Mouse (Mus musculus) small intestine, adult 2 months (tissue): Measurements from ENCODE around the gene Ap4b1. TPM values are rescaled to one million over a fixed set of nuclear protein-coding genes. Genes with fewer than 3 reads are reported as not detected.
"Not testable (repeated sequence)": the region's sequence is repeated elsewhere in the genome, so short reads cannot be mapped to it uniquely, and the experiment has no call there.

Experiments
- H3K27ac ChIP-seq: fragments of 200-500 bp; 2 replicates; pipeline ENCODE4 v1.5.1; 2012; ENCODE audit warnings: low read depth, low read length, control low read depth, inconsistent platforms; ENCODE audit not compliant: insufficient read depth
- H3K27me3 ChIP-seq: fragments of 200-500 bp; 2 replicates; pipeline ENCODE4 v1.6.1; 2012; ENCODE audit warnings: mild to moderate bottlenecking, moderate library complexity, low read length, inconsistent platforms; ENCODE audit not compliant: control insufficient read depth, insufficient read depth
- H3K36me3 ChIP-seq: fragments of 200-500 bp; 2 replicates; pipeline ENCODE4 v1.6.1; 2012; ENCODE audit warnings: mild to moderate bottlenecking, low read length, control low read depth, inconsistent platforms; ENCODE audit not compliant: control insufficient read depth, insufficient read depth
- H3K4me1 ChIP-seq: fragments of 200-500 bp; 2 replicates; pipeline ENCODE4 v1.6.1; 2012; ENCODE audit warnings: low read length, inconsistent platforms, mixed read lengths; ENCODE audit not compliant: control insufficient read depth, insufficient read depth, insufficient read length
- H3K4me3 ChIP-seq: fragments of 200-500 bp; 2 replicates; pipeline ENCODE4 v1.5.1; 2012; ENCODE audit warnings: low read depth, mild to moderate bottlenecking, control low read depth, inconsistent platforms, low read length, moderate library complexity
- CTCF ChIP-seq: fragments of 200-500 bp; IDR thresholded peaks from 2 replicates; pipeline ENCODE4 v1.5.1; 2012; ENCODE audit warnings: low read depth, mild to moderate bottlenecking, control low read depth, inconsistent platforms, low read length, moderate library complexity, mixed read lengths; ENCODE audit not compliant: insufficient replicate concordance, insufficient read length; ENCODE audit errors: extremely low read depth
- POLR2A ChIP-seq: fragments of 200-500 bp; IDR thresholded peaks from 2 replicates; pipeline ENCODE4 v1.6.1; 2012; ENCODE audit warnings: low read depth, mild to moderate bottlenecking, control low read depth, inconsistent platforms, low read length, moderate library complexity
- WGBS: fragments of 180-500 bp; shearing (Covaris S2); methylation state at CpG from one replicate; pipeline ENCODE4 v1.1.7; 2018; 5-methylcytosine and 5-hydroxymethylcytosine counted together
- polyA plus RNA-seq: library from polyadenylated mRNA; depleted of rRNA; stranded (reverse); fragments of >200 nt; gene quantifications from 2 replicates; pipeline ENCODE4 v1.2.3, GENCODE M21; 2012

Gene Ap4b1
- polyA plus RNA-seq, 1 experiment: 9.4 TPM

DNA sequence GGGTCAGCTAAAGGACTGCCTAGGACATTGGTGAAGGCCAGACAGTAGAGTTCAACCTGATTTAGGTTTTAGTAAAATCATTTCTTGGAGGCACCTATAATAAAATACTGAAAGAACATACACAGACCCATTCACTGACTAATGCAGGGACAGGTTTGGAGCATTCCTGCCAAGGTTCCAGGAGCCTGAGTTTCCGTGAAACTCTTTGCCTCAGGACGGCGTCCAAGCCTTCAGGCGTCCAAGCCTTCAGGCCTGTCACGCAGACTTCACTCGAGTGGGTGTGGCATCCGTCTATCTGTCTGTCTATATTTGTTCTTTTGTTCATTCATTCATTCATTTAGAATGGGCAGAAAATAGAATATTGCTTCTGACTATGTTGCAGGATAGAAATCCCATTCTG, 21.8 kb downstream of the Ap4b1 start:
- TF ChIP-seq CTCF (no peak), POLR2A (no peak)
- Histone ChIP-seq H3K4me3 (no peak overlapping the region), H3K27ac (no peak overlapping the region), H3K27me3 (no peaks in the 10 kb centered on the region), H3K36me3 (no peaks in the 10 kb centered on the region; the same call in 1 of the 2 replicates), H3K4me1 (peaks cover 6% of the 10 kb centered on the region; the same call in 1 of the 2 replicates)
- 81% methylated on average over 7 of the region's 7 CpGs for WGBS

DNA sequence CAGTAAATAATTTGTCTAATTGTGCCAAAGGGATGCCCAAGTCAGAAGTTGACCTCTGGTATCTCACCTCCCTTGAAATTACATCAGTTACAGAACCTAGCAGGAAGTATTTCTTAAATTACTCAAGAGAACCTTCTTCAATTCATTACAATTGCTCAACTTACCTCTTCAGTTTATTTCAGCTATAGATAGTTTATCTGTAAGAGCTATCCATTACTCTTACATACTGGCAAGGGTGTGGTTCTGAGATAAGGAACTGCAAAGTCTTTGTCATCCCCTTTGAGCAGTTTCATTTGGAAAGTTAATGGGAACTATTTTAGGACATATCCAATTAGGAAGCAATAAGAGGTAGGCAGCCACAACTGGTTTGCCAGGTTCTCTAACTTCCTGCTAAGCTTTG, 23.1 kb downstream of the Ap4b1 start, which contains the start of gene Bcl2l15:
Bcl2l15 (plus strand) TSS at position 176 of the 400 bp plus-strand sequence.
- H3K36me3 ChIP-seq: no peaks in the 10 kb centered on the region; the same call in 1 of the 2 replicates
- peaks cover 9% of the 10 kb centered on the region; the same call in 1 of the 2 replicates for H3K4me1 ChIP-seq
- H3K4me3 ChIP-seq: peak within 1 kb of the TSS; percentile 4; the same call in 1 of the 2 replicates
- TF ChIP-seq CTCF: no peak
- no peak for TF ChIP-seq POLR2A
- H3K27me3 ChIP-seq: no peaks in the 10 kb centered on the region
- peak within 1 kb of the TSS; percentile 76 for H3K27ac ChIP-seq

DNA sequence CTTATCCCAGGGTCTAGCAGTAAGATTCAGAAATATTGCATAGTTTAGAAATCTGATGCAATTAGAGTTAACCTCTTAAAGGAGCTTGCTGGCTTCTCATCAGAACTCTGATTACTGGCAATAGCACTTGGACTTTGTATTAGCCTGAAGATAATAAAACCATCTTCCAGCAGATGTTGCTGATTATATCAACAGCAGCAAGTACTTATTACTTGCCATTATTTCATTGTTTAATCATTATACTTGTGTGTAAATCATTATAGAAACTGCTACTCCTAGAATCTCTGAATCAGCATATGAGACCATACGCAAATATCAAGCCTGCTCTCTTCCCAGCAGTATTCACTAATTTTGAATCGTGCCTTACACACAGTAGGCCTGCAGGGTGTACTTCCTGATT, 24.7 kb downstream of the Ap4b1 start:
- peaks cover 3% of the 10 kb centered on the region; the same call in 1 of the 2 replicates for H3K36me3 ChIP-seq
- peaks cover 9% of the 10 kb centered on the region; the same call in 1 of the 2 replicates for H3K4me1 ChIP-seq
- no peak overlapping the region for H3K4me3 ChIP-seq
- no peak overlapping the region for H3K27ac ChIP-seq
- H3K27me3 ChIP-seq: no peaks in the 10 kb centered on the region
- WGBS: 26% methylated on average over 2 of the region's 2 CpGs
- no peak for TF ChIP-seq CTCF
- TF ChIP-seq POLR2A: no peak

DNA sequence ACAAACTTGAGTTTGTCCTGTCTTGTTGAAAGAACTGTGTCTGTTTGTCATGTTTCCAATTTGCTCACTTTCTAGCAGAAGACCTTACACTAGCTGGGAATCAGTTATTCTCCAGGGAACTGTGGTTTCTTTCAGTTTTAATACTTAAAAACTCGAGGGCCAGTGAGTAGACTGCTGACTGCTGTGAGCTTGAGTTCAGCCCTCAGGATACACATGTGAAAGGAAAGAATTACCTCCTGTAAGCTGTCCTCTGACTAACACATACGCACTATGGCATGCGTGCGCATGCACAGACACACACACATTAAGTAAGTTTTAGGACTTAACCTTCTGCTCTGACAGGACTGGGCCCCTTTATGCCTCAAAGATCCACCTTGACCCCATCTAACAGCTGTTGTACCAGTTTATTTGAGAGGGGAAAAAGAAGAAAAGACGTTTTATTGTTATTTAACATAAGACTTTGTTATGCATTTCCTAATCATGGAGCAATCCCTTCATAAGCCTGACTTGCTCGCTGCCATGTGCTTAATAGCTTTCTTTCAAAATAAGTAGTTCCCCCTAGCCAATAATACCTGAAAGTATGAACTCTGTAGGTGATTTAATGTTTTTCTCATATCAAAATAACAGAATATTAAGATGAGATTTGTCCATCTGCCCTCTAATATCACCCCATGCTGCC, 26.1 kb downstream of the Ap4b1 start:
- TF ChIP-seq CTCF: no peak
- no peak for TF ChIP-seq POLR2A
- WGBS: 76% methylated on average over 6 of the region's 6 CpGs
- Histone ChIP-seq H3K4me1 (peaks cover 9% of the 10 kb centered on the region; the same call in 1 of the 2 replicates), H3K4me3 (no peak overlapping the region), H3K27me3 (no peaks in the 10 kb centered on the region), H3K36me3 (peaks cover 7% of the 10 kb centered on the region), H3K27ac (no peak overlapping the region)

DNA sequence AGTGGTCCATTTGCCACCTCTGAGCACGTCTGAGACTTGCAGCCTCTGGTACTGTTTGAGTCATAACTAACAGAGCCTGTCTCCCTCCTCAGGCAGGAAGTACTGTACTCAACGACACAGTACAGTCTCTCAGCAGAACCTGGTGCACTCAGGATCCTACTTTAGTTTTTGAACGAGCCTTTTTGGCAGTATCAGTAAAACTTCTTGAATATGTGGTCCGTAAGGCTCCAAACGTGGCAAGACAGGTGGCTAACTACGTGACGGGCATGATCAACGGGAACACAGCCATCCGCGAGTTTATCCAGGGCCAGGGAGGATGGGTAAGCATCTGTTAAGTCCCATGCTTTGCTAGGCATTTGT, 26.6 kb downstream of the Ap4b1 start:
- no peaks in the 10 kb centered on the region for H3K27me3 ChIP-seq
- 64% methylated on average over 10 of the region's 10 CpGs for WGBS
- no peak overlapping the region for H3K27ac ChIP-seq
- H3K4me1 ChIP-seq: peaks cover 9% of the 10 kb centered on the region; the same call in 1 of the 2 replicates
- no peak overlapping the region; the same call in 1 of the 2 replicates for H3K4me3 ChIP-seq
- peaks cover 7% of the 10 kb centered on the region for H3K36me3 ChIP-seq
- no peak for TF ChIP-seq CTCF
- TF ChIP-seq POLR2A: no peak

DNA sequence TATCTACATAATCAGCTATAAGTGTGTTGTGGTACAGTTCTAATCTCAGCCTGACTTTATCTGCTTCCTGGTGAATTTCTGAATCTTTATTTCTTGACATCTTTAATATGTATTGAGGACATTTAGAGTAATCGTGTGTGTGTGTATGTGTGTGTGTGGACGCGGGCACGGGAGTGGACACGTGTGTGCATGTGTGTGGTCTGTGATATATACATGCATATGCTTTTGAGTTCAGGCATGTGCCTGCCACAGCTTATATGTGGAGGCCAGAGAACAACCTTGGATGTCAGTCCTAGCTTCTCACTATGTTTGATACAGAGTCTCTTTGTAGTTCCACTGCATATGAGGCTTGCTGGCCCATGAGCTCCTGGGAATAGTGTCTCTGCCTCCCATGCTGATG, 27.1 kb downstream of the Ap4b1 start:
- no peak overlapping the region for H3K27ac ChIP-seq
- WGBS: 84% methylated on average over 5 of the region's 5 CpGs
- no peaks in the 10 kb centered on the region for H3K27me3 ChIP-seq
- TF ChIP-seq POLR2A: no peak
- TF ChIP-seq CTCF: no peak
- peaks cover 7% of the 10 kb centered on the region for H3K36me3 ChIP-seq
- H3K4me3 ChIP-seq: no peak overlapping the region
- peaks cover 9% of the 10 kb centered on the region; the same call in 1 of the 2 replicates for H3K4me1 ChIP-seq

DNA sequence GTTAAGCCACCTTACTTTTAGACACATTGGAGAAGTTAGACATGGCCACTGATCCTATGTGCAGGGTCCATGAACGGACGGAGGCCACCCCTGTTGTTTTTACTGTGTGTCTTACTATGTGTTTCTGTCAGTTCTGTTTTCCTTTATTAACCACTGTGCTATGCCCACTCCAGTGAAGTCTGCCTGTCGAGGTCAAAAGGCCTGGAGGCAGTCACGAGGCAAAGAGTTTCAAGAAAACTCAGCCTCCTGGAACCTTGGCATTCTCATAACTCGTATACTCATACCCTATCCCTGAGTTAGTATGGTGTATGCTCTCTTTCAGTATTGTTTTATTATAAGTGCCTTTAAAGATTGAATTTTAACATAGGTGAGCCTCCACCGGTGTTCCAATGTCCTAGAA, 30.4 kb downstream of the Ap4b1 start:
- WGBS: 97% methylated on average over 6 of the region's 6 CpGs
- Histone ChIP-seq H3K4me3 (no peak overlapping the region), H3K36me3 (peaks cover 16% of the 10 kb centered on the region), H3K27me3 (no peaks in the 10 kb centered on the region), H3K27ac (no peak overlapping the region), H3K4me1 (peaks cover 7% of the 10 kb centered on the region; the same call in 1 of the 2 replicates)
- TF ChIP-seq CTCF (no peak), POLR2A (no peak)

DNA sequence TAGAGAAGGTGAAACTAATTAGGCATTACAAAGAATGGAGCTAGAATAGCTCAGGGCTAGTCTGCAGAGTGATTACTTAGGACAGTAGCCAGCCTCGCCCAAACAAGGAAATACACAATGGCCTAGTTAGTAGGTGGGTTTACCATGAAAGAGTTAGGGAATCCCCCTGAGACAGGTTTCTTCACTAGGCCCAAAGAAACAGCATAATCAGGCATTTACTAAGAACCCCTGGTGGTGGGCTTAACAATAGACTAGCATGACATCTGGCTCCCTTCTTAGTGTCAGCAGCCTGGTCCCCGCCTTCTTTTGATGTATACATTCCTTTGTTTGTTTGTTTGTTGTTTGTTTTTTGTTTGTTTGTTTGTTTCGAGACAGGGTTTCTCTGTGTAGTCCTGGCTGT, 30.9 kb downstream of the Ap4b1 start:
- not testable (repeated sequence) for H3K27ac ChIP-seq, H3K27me3 ChIP-seq, H3K4me1 ChIP-seq, H3K4me3 ChIP-seq
- 90% methylated on average over 3 of the region's 3 CpGs for WGBS
- peaks cover 16% of the 10 kb centered on the region for H3K36me3 ChIP-seq

DNA sequence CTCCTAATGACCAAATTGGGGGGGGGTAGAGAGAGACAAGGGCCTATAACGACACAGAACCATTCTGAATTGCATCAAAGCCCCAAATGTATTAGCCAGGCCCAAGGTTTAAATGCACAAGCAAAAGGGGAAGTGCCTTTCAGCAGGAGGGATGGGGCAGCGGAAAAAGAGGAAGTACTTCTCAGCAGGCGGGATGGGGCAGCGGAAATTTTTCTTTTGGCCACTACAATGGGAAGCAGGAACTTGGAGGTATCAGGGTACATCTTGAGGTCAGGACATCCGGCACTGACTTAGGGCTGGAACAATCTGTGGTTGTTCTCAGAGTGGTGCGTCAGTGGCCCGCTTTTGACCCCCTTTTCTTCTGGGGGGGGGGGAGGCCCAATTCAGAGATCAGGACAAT, 31.6 kb downstream of the Ap4b1 start:
- not testable (repeated sequence) for H3K27ac ChIP-seq, H3K27me3 ChIP-seq, H3K4me1 ChIP-seq, H3K4me3 ChIP-seq
- peaks cover 18% of the 10 kb centered on the region for H3K36me3 ChIP-seq
- 95% methylated on average over 7 of the region's 7 CpGs for WGBS
